Mouse (Mus musculus) neural tube, embryonic 10.5 days (tissue): Measurements from ENCODE around the gene Tubg1.
"Not testable (repeated sequence)": the region's sequence is repeated elsewhere in the genome, so short reads cannot be mapped to it uniquely, and the experiment has no call there.

Experiments
- DNase-seq: peaks from one replicate; pipeline ENCODE4 v3.0.0-alpha.2; 2017; ENCODE audit warnings: low spot score; ENCODE audit errors: extremely low spot score

Gene Tubg1

DNA sequence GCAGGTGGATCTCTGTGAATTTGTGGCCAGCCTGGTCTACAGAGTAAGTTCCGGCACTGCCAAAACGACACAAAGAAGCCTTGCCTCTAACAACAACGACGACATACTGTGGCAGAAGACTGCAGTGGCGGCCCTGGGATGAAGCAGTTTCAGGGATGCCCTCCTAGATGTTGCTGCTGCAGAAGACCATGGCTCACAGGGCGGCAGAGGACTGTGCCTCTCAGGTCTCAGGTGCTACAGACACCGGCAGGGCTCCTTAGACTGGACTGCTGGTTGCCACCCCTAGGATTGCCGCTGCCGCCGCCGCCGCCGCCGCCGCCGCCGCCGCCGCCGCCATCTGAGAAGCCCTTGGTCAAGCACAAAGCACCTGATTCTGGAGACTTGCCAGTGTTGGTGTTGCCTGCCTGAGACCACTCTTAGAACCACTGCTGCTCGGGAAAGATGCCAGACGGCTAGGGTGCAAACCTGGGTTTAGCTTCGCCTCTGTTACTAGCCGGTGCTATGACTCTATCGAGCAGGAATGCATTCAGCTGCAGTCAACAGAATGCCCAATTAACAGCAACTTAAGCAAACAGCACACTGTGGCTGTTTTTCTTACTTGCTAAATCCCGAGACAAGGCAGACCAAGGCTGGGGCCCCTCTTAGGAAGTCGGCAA is 20.6 kb downstream of the Tubg1 start:
- no peak for DNase-seq

DNA sequence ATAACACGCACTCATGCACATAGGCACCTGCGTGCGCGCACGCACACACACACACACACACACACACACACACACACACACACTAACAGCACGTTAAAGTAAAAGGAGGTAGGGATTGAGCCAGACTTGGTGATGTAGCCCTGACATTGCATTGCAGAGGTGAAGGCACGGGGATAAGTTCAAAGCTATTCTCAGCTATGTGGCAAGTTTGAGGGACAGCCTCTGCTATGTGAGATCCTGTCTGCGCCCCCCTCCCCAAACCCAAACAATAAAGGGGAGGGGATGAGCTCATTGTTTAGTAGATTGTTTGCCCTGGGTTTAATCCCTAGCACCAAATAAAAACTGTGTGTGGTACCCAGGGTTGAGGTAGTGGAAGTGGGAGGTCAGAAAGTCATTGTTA is 21.4 kb downstream of the Tubg1 start:
- no peak for DNase-seq

DNA sequence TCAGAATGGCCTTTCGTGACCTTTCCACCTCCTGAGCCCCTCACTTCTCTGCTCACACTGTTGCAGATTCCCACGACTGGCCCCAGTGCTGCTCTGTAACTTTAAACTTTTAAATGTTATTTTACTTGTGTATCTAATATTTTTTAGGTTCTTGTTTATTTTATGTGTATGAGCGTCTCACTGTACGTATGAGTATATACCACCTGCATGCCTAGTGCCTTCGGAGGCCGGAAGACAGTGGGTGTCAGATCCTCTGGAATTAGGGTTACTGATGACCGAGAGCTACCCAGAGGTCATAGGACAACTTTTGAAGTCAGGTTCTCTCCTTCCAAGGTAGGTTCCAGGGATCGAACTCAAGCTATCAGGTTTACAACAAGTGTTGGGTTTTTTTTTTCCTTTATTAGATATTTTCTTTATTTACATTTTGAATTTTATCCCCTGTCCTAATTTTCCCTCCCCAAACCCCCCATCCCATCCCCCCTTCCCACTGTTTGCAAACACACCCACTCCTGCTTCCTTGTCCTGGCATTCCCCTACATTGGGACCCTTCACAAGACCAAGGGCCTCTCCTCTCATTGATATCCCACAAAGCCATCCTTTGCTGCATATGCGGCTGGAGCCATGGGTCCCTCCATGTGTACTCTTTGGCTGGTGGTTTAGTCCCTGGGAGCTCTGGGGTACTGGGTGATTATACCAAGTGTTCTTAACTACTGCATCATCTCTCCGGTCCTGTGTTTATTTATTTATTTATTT is 22.7 kb downstream of the Tubg1 start:
- DNase-seq, result no peak

DNA sequence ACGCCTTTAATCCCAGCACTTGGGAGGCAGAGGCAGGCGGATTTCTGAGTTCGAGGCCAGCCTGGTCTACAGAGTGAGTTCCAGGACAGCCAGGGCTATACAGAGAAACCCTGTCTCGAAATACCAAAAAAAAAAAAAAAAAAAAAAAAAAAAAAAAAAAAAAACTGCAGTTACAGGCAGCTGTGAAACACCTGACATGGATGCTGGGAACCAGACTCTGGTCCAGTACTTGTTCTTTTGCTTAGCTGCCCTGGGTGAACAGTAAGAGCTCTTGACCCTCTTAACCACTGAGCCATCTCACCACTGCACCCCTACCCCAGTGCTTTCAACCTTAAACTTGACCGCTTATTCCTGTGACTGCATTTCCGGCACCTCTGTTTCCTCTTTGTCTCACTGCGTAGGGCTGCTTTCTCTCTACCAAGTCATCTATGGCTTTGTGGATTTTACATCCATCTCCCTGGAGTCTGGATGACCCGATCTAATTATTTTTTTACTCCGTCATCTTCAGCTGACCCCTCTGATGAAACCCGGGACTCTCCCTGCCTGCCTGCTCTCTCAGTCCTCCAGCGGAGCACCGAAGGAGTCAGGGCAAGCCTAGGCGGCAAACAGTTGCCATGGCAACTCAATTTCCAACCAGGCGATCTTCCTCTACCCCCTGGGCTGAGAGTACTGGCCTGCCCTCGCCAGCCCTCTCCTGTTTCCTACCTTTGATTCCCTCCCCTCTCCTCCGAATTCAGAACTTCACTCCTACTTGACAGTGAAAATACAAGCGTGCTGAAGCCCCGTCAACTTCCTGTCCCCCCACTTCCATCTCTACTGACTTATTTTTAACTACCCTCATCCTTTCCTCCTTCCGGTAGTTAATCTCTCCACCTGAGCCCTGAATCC is 23.8 kb downstream of the Tubg1 start:
- peak; percentile 64 for DNase-seq

- DNase-seq, result no peak
Observed at GRCm38 (mm10) chr11:101146377-101146776, 26.6 kb downstream of the Tubg1 start.

DNA sequence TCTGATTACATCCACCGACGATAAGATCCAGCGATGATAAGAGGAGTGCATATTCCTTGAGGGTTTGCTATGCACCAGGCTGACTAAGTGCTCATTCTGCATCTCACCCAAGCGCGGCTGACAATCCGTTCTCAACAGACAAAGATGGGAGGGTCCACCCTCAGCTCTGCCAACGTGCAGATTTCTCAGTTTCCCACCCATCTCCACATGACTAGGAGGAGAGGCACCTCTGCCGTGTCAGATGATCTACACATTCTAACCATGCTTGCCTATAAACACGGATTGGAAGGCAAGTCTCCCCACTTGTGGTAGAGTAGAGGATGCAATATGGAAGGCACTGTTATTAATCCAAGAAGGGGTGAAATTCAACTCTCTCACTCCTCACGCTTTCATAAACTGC is 29.0 kb downstream of the Tubg1 start:
- no peak for DNase-seq

DNA sequence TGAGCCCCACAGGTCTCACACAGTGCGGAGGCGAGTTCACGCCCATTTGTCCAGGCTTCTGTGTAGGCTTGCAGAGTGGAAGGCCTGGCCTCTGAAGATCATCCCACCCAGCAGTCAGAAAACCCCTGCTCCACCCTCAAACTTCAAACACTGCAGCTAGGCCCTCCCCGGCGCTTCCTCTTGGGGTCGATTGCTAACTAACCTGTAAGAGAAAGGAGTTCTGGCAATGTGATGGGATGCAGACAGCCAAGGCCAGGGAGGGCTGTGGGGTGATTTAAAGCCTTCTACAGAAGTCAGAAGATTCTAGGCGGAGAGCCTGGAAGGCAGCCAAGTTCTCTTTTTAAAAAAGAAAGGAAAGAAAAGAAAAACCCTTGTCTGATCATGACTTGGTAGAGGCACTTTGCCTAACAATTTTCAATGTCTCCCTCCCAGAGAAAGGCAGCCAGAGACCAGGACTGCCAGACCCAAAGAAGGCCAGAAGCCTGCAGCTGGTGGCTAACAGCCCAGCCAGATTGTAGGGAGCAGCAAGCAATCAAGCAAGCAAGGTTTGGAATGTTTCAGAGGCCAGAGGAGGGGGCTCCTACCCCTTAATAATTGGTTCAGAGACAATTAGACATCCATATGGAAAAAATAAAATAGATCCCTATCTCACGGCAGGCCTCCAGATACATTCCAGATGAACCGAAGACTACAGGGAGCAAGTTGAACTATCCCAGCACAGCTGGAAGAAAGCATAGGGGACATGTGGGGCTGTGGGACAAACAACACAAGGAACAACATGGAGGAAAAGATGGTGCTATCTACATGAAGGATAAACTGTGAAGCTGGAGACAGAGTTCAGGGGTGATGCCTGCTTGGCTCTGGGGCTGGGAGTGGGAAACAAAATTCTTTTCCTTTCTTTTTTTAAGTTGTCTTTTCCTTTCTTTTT is 29.7 kb downstream of the Tubg1 start:
- DNase-seq, result no peak

GRCm38 (mm10) chr11:101151063-101151462 is 31.3 kb downstream of the Tubg1 start:
- DNase-seq, result no peak

DNA sequence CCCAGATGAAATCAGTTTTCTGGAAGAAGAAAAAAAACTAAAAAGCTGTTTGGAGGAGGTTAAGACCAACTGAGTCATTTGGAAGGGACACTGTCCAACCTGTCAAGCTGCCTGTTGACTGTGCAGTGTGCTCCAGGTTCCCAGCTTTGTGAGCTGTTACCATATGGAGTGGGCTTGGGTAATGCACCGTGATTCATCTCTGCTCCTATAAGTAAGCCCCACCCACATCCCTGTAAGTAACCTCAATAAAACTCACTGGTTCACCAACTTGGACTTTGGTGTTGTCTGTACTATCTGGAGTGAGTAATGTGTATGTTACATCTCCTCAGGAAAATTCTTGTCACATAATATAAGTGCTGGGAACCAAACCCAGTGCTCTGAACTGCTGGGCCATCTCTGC is 33.1 kb downstream of the Tubg1 start:
- no peak for DNase-seq

GRCm38 (mm10) chr11:101154648-101155047 is 34.9 kb downstream of the Tubg1 start:
- no peak for DNase-seq

DNA sequence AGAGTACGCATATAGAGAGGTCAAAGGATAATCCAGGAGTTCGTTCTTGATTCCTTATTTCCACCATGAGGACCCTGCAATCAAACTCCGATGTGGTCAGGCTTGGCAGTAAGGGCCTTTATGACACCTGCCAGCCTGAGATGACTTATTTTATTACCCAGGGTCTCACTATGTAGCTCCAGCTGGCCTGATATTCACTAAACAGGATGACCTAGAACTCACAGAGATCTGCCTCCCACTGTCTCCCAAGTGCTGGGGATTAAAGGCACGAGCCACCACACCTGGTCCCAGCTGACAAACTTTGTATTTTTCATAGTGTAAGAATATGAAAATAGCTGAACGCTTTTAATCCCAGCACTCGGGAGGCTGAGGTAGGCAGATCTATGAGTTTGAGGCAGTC is 35.4 kb downstream of the Tubg1 start:
- DNase-seq, result no peak

- peak; percentile 62 for DNase-seq
Observed at GRCm38 (mm10) chr11:101155728-101156371, 36.1 kb downstream of the Tubg1 start, which contains the start of gene Tubg2. Gene Tubg2, plus strand, starts transcription at chr11:101155907.

DNA sequence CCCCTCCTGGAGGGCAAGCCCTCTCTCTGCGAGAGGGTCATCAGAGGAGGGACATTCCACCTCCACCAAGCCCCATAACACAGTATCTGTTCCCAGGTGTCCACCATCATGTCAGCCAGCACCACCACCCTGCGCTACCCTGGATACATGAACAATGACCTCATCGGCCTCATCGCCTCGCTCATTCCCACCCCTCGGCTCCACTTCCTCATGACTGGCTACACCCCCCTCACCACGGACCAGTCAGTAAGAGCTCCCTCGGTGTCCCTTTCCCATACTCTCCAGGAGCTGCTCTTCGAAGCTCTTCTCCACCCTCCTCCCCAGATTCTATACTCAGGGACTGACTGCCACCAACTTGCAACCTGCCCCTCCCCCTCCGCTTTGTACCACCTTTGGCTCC is 40.4 kb downstream of the Tubg1 start:
- DNase-seq, result not testable (repeated sequence)

DNA sequence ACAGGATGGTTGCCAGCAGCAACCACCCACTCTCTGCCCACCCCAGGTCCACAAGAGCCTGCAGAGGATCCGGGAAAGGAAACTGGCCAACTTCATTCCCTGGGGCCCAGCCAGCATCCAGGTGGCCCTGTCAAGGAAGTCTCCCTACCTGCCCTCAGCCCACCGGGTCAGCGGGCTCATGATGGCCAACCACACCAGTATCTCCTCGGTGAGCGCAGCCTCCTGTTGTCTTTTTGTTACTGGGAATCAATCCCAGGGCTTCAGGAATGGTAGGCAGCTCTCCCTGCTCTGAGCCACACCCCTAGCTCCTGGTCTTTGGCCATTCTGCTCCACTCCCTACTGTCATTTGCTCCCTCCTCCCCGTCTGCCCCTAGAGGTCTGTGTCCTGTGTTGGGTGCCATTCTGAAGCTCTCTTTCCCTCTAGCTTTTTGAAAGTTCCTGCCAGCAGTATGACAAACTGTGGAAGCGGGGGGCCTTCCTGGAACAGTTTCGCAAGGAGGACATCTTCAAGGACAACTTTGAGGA is 41.3 kb downstream of the Tubg1 start:
- DNase-seq, result not testable (repeated sequence)

GRCm38 (mm10) chr11:101161551-101161950 is 41.8 kb downstream of the Tubg1 start:
- DNase-seq, result no peak

DNA sequence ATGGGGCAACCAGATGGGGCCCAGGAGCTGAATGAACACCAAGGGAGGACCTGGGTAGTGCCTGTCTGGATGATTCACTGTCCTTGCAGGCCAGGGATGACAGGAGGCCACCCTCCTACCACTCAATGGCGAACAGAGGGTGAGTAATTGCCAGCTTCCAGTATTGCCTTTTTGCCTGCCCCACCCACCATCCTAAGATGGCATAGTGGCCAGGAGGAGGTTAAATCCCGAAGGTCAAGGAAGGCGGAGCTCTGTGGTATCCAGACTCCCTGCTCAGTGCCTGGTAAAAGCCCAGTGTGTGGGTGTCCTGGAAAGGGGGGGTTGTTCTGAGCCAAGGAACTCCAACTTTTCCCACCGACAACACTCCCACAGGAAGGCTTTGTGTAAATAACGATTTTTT is 42.6 kb downstream of the Tubg1 start:
- no peak for DNase-seq

- no peak for DNase-seq
Observed at GRCm38 (mm10) chr11:101162772-101163171, 43.0 kb downstream of the Tubg1 start.

GRCm38 (mm10) chr11:101163476-101164350 is 44.0 kb downstream of the Tubg1 start:
- peak; percentile 47 for DNase-seq

DNA sequence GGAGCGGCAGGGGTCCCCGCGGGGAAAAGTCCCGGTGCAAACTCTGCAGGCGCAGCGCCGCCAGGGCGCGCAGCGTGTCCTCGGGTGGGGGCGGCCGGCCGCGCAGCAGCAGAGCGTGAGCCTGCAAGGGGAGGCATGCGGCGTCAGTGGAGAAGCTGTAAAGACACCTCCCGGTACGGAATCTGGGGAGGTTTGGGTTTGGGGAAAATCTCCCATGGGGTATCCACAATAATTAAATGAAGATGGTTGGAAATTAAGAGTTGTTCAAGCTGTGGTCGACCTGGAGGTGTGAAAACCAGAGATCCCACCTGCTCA is 44.6 kb downstream of the Tubg1 start:
- peak; percentile 43 for DNase-seq
